In the genomic region with DNA sequence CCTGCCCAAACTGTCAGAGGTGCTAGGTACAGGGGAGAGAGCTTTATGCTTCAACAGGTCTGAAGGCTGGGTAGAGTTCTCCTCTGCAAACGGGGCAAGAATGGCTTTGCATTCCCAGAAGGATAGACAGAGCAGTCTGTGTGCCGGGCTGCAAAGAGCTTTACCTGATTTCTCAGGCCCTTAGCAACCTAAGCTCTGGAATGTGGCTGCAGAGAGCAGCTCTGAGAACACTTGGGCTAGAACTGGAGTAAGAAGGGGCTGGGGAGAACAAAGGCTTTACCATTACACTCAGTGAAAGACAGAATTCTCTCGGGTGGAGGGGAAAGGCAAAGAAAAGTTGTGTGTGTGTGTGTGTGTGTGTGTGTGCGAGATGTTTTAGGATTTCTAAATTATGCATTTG, we compare ENCODE assay signal across 10 mouse cellular contexts. TPM values are rescaled to one million over a fixed set of nuclear protein-coding genes. Genes with fewer than 3 reads are reported as not detected.
DNase-seq lines count a peak whose midpoint lies in the region; ATAC-seq lines count a peak whose summit lies in the region.
"Had no signal": no experiment of that assay in that cellular context is flagged by ENCODE, and none has a peak within 500 bp of the region (broad histone marks: within the 10 kb centered on the region; RNA-seq: fewer than 3 reads in every experiment).

No protein-coding gene starts in this region.

- peak overlapping the region; percentile 41; the same call in 1 of the 2 replicates for H3K27ac ChIP-seq in kidney, embryonic 15.5 days
- peak overlapping the region; percentile 76 for H3K27ac ChIP-seq in embryonic facial prominence, embryonic 15.5 days (replicated peaks)
- H3K27ac ChIP-seq in hindbrain, embryonic 13.5 days: peak overlapping the region; percentile 69
- H3K27ac ChIP-seq in midbrain, embryonic 15.5 days: peak overlapping the region; percentile 63
- H3K27ac ChIP-seq: left cerebral cortex, adult 2 months had no signal

- no peaks in the 10 kb centered on the region for H3K9me3 ChIP-seq in kidney, embryonic 15.5 days (replicated peaks)
- H3K9me3 ChIP-seq in embryonic facial prominence, embryonic 15.5 days (replicated peaks): no peaks in the 10 kb centered on the region
- H3K9me3 ChIP-seq in hindbrain, embryonic 13.5 days: no peaks in the 10 kb centered on the region
- no peaks in the 10 kb centered on the region for H3K9me3 ChIP-seq in midbrain, embryonic 15.5 days

- H3K4me1 ChIP-seq in kidney, embryonic 15.5 days: peaks cover 13% of the 10 kb centered on the region
- H3K4me1 ChIP-seq in embryonic facial prominence, embryonic 15.5 days: peaks cover 16% of the 10 kb centered on the region
- H3K4me1 ChIP-seq in hindbrain, embryonic 13.5 days (replicated peaks): peaks cover 42% of the 10 kb centered on the region
- H3K4me1 ChIP-seq in midbrain, embryonic 15.5 days: peaks cover 23% of the 10 kb centered on the region

- H3K27me3 ChIP-seq in kidney, embryonic 15.5 days: no peaks in the 10 kb centered on the region
- no peaks in the 10 kb centered on the region for H3K27me3 ChIP-seq in embryonic facial prominence, embryonic 15.5 days
- no peaks in the 10 kb centered on the region for H3K27me3 ChIP-seq in hindbrain, embryonic 13.5 days
- H3K27me3 ChIP-seq in midbrain, embryonic 15.5 days (replicated peaks): no peaks in the 10 kb centered on the region; the same call in 1 of the 2 replicates

- peaks cover 20% of the 10 kb centered on the region for H3K36me3 ChIP-seq in kidney, embryonic 15.5 days
- no peaks in the 10 kb centered on the region for H3K36me3 ChIP-seq in embryonic facial prominence, embryonic 15.5 days
- peaks cover 16% of the 10 kb centered on the region for H3K36me3 ChIP-seq in hindbrain, embryonic 13.5 days
- H3K36me3 ChIP-seq in midbrain, embryonic 15.5 days (replicated peaks): no peaks in the 10 kb centered on the region

- no peak overlapping the region for H3K9ac ChIP-seq in kidney, embryonic 15.5 days
- 0 out of 2 replicates have a peak overlapping the region, but pooled peaks have one; percentile 5 for H3K9ac ChIP-seq in embryonic facial prominence, embryonic 15.5 days
- no peak overlapping the region for H3K9ac ChIP-seq in hindbrain, embryonic 13.5 days
- no peak overlapping the region for H3K9ac ChIP-seq in midbrain, embryonic 15.5 days

- no peak overlapping the region for H3K4me3 ChIP-seq in kidney, embryonic 15.5 days (replicated peaks)
- H3K4me3 ChIP-seq in embryonic facial prominence, embryonic 15.5 days (replicated peaks): no peak overlapping the region
- no peak overlapping the region for H3K4me3 ChIP-seq in hindbrain, embryonic 13.5 days
- H3K4me3 ChIP-seq in midbrain, embryonic 15.5 days: no peak overlapping the region
- H3K4me3 ChIP-seq: left cerebral cortex, adult 2 months had no signal

- 0 out of 2 replicates have a peak, but pooled peaks have one; percentile 27 for ATAC-seq in kidney, embryonic 15.5 days (replicated peaks; ENCODE audit: low FRiP score)
- no peak for ATAC-seq in embryonic facial prominence, embryonic 15.5 days (ENCODE audit: insufficient number of reproducible peaks, low FRiP score, low TSS enrichment, low read depth)
- ATAC-seq in hindbrain, embryonic 13.5 days (ENCODE audit: low FRiP score): no peak
- peak; percentile 60; the same call in 1 of the 2 replicates for ATAC-seq in midbrain, embryonic 15.5 days (replicated peaks)

- WGBS in kidney, embryonic 15.5 days: 64% methylated on average over 4 of the region's 4 CpGs
- WGBS in embryonic facial prominence, embryonic 15.5 days: 33% methylated on average over 4 of the region's 4 CpGs
- WGBS in hindbrain, embryonic 13.5 days: 29% methylated on average over 4 of the region's 4 CpGs
- WGBS in midbrain, embryonic 15.5 days: 22% methylated on average over 4 of the region's 4 CpGs

- H3K4me2 ChIP-seq in kidney, embryonic 15.5 days: no peak overlapping the region
- H3K4me2 ChIP-seq in embryonic facial prominence, embryonic 15.5 days (replicated peaks): no peak overlapping the region; the same call in 1 of the 2 replicates
- H3K4me2 ChIP-seq in hindbrain, embryonic 13.5 days: no peak overlapping the region
- H3K4me2 ChIP-seq in midbrain, embryonic 15.5 days: no peak overlapping the region

- no peak for DNase-seq in kidney, postnatal 4 days
- DNase-seq in adrenal gland, adult 18-20 months (ENCODE audit: low spot score in 2 of 2): no peak
- no peak for DNase-seq in adrenal gland, postnatal 10 days
- no peak for DNase-seq in yolk sac, embryonic 10.5 days (ENCODE audit: low spot score)
- DNase-seq: adrenal gland, adult 8-10 months had no signal

RNA-seq across cellular contexts. Expression of a gene that starts 59.1 kb away (rescaled TPM):
- polyA plus RNA-seq in kidney, embryonic 15.5 days (2015; fragmentation: Nextera tagmentation; extraction: Ambion mirVana): 93.4 and 95.4 TPM in 2 replicates
- polyA plus RNA-seq in embryonic facial prominence, embryonic 15.5 days (2015; fragmentation: Nextera tagmentation; extraction: Ambion mirVana): 77.1 and 77.8 TPM in 2 replicates
- 72.0 and 73.4 TPM in 2 replicates for polyA plus RNA-seq in hindbrain, embryonic 13.5 days (2015; fragmentation: Nextera tagmentation; extraction: Ambion mirVana)
- polyA plus RNA-seq in midbrain, embryonic 15.5 days (2015; fragmentation: Nextera tagmentation; extraction: Ambion mirVana): 68.2 and 68.6 TPM in 2 replicates
- total RNA-seq in adrenal gland, adult 18-20 months (2021): 10 to 100 TPM; 62.2 to 67.7 TPM
- total RNA-seq in adrenal gland, postnatal 10 days (2021): 10 to 100 TPM; 57.9 to 61.6 TPM

Comparison
In these comparisons a context has a peak if more than half of its experiments do, and no peak if none do; other contexts are left out.
1. ATAC-seq: peak in kidney, embryonic 15.5 days (single experiment) and midbrain, embryonic 15.5 days (single experiment); none in embryonic facial prominence, embryonic 15.5 days (single experiment) and hindbrain, embryonic 13.5 days (single experiment).
2. Peak in every context shown above with its lines, with median percentiles within 50 percentile points of each other: H3K27ac ChIP-seq.